Mouse (Mus musculus): ENCODE data around the gene Mrpl14. TPM values are rescaled to one million over a fixed set of nuclear protein-coding genes. Genes with fewer than 3 reads are reported as not detected.

Mrpl14 gene
- polyA plus RNA-seq, 1 experiment from 2014 or later = 113 TPM

GRCm38 (mm10) chr17:45692159-45692558 is 6.0 kb downstream of the Mrpl14 start:
- Histone ChIP-seq H3K4me2 (ENCODE audit: low read depth, low read length) (no peak overlapping the region), H3K9ac (replicated peaks) (no peak overlapping the region), H3K27ac (ENCODE audit: low read depth) (peak overlapping the region; percentile 70), H3K4me1 (ENCODE audit: insufficient read depth) (peaks cover 40% of the 10 kb centered on the region), H3K27me3 (ENCODE audit: insufficient read depth, low read length) (no peaks in the 10 kb centered on the region), H3K36me3 (replicated peaks; ENCODE audit: insufficient read depth, low read length) (0 out of 2 replicates have a peak, but pooled peaks cover 5% of the 10 kb centered on the region), H3K4me3 (ENCODE audit: low read depth, low read length) (no peak overlapping the region), H3K9me3 (ENCODE audit: low read length) (no peaks in the 10 kb centered on the region)
- TF ChIP-seq EP300 (IDR thresholded peaks at IDR 0.05; ENCODE audit: low read depth) (no peak), CTCF (IDR thresholded peaks at IDR 0.05; ENCODE audit: low read depth) (no peak)
- 56% methylated on average over 5 of the region's 5 CpGs for WGBS (ENCODE audit: insufficient replicate concordance)
- ATAC-seq = no peak
- no peak for DNase-seq

DNA sequence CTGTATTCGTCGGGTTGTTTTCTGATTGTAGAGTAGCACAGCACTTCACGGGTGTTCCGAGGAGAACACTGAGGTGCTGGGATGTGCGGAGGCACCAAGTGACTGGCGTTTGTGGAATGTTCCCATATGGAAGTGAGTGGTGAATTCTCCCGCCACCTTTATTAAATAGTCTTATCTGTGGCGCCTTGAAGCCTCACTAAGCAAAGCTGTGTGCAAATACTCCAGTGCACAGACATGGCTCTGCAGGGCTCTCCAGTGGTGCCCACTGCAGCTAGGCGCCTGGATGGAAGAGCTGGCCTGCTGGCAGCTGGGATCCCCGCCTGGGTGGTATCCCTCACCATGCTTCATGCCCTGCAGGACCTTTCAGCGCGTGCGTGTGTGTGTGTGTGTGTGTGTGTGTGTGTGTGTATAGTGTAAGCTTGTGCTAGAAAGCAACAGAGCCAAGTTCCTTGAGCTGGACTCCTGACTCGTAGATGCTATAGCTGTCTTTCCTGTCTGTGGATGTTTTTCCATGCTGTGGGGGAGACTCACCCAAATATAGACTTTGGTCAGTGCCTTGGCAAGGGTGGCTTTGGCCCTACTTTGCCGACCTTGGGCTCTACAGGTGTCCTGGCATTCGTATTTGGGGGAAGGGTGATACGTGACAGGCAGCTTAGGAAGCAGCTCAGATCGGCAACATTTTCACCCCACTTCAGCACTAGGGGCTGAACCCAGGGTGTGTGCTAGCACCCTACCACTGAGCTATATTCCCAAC is 7.9 kb downstream of the Mrpl14 start:
- Histone ChIP-seq H3K4me1 (ENCODE audit: insufficient read depth) (peaks cover 33% of the 10 kb centered on the region), H3K9ac (replicated peaks) (no peak overlapping the region), H3K36me3 (replicated peaks; ENCODE audit: insufficient read depth, low read length) (peaks cover 7% of the 10 kb centered on the region; the same call in 1 of the 2 replicates), H3K4me2 (ENCODE audit: low read depth, low read length) (0 out of 2 replicates have a peak overlapping the region, but pooled peaks have one; percentile 6), H3K4me3 (ENCODE audit: low read depth, low read length) (no peak overlapping the region), H3K27ac (ENCODE audit: low read depth) (peak overlapping the region; percentile 70), H3K9me3 (ENCODE audit: low read length) (no peaks in the 10 kb centered on the region), H3K27me3 (ENCODE audit: insufficient read depth, low read length) (no peaks in the 10 kb centered on the region)
- TF ChIP-seq CTCF (IDR thresholded peaks at IDR 0.05; ENCODE audit: low read depth) (no peak), EP300 (IDR thresholded peaks at IDR 0.05; ENCODE audit: low read depth) (no peak)
- 62% methylated on average over 17 of the region's 18 CpGs for WGBS (ENCODE audit: insufficient replicate concordance)
- DNase-seq (peak; percentile 47), ATAC-seq (peak; percentile 71)

GRCm38 (mm10) chr17:45695227-45696120 is 9.4 kb downstream of the Mrpl14 start:
- H3K4me1 ChIP-seq (ENCODE audit: insufficient read depth) = peaks cover 35% of the 10 kb centered on the region
- H3K27me3 ChIP-seq (ENCODE audit: insufficient read depth, low read length) = no peaks in the 10 kb centered on the region
- H3K9ac ChIP-seq (replicated peaks) = peak overlapping the region; percentile 8; the same call in 1 of the 2 replicates
- peak; percentile 42 for DNase-seq
- H3K4me3 ChIP-seq (ENCODE audit: low read depth, low read length) = no peak overlapping the region
- H3K9me3 ChIP-seq (ENCODE audit: low read length) = no peaks in the 10 kb centered on the region
- peaks cover 4% of the 10 kb centered on the region; the same call in 1 of the 2 replicates for H3K36me3 ChIP-seq (replicated peaks; ENCODE audit: insufficient read depth, low read length)
- H3K27ac ChIP-seq (ENCODE audit: low read depth) = peak overlapping the region; percentile 62; the same call in 1 of the 2 replicates
- ATAC-seq = peak; percentile 14; the same call in 1 of the 2 replicates
- H3K4me2 ChIP-seq (ENCODE audit: low read depth, low read length) = no peak overlapping the region
- 45% methylated on average over 22 of the region's 23 CpGs for WGBS (ENCODE audit: insufficient replicate concordance)
- no peak for TF ChIP-seq EP300 (IDR thresholded peaks at IDR 0.05; ENCODE audit: low read depth)
- TF ChIP-seq CTCF (IDR thresholded peaks at IDR 0.05; ENCODE audit: low read depth) = no peak

DNA sequence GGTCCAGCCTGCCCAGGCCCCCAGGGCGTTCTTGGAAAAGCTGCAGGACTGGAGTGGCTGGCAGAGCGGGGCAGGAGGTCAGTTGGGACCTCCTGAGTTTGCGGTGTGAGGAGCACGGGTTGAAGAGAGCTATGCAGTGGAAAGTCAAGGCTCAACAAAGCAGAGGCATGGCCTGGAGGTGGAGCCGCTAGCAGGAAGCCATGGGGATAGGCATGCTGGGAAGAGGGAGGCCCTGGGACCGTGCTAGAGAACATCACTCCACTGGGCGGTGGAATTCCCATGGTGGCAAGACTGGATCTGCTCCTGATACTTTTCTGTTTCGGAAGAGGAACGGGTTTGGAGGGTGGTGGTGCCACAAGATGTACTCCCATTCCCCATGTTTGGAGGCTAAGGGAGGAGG is 10.9 kb downstream of the Mrpl14 start:
- peaks cover 43% of the 10 kb centered on the region for H3K4me1 ChIP-seq (ENCODE audit: insufficient read depth)
- ATAC-seq = no peak

DNA sequence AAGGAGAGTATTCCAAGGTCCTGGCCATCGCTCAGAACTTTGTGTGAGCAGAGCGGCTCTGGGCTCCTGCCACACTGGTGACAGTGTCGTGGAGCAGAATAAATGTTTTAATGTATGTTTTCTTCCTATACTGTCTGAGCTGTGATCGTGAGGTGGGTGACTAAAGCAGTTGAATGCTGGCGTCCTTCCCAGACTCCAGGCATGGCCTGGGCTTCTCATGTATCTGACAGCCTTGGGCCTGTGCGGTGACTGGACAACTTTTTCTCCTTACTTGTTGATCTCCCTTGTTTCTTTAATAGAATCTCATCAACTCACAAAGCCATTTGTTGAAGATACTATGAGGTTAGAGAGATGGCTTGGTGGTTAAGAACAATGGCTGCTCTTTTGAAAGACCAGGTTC is 12.2 kb downstream of the Mrpl14 start:
- H3K9me3 ChIP-seq (ENCODE audit: low read length) = no peaks in the 10 kb centered on the region
- no peak overlapping the region for H3K4me2 ChIP-seq (ENCODE audit: low read depth, low read length)
- 84% methylated on average over 6 of the region's 6 CpGs for WGBS (ENCODE audit: insufficient replicate concordance)
- DNase-seq (no peak), ATAC-seq (no peak)
- H3K4me3 ChIP-seq (ENCODE audit: low read depth, low read length) = no peak overlapping the region
- H3K27me3 ChIP-seq (ENCODE audit: insufficient read depth, low read length) = no peaks in the 10 kb centered on the region
- H3K27ac ChIP-seq (ENCODE audit: low read depth) = no peak overlapping the region
- peaks cover 36% of the 10 kb centered on the region for H3K4me1 ChIP-seq (ENCODE audit: insufficient read depth)
- H3K36me3 ChIP-seq (replicated peaks; ENCODE audit: insufficient read depth, low read length) = peaks cover 4% of the 10 kb centered on the region; the same call in 1 of the 2 replicates
- TF ChIP-seq EP300 (IDR thresholded peaks at IDR 0.05; ENCODE audit: low read depth) = no peak
- TF ChIP-seq CTCF (IDR thresholded peaks at IDR 0.05; ENCODE audit: low read depth) = no peak
- no peak overlapping the region for H3K9ac ChIP-seq (replicated peaks)

More for the DNA sequence above, 10.9 kb downstream of the Mrpl14 start:
- no peaks in the 10 kb centered on the region for H3K27me3 ChIP-seq (ENCODE audit: insufficient read depth, low read length)
- H3K9me3 ChIP-seq (ENCODE audit: low read length) = no peaks in the 10 kb centered on the region
- H3K36me3 ChIP-seq (replicated peaks; ENCODE audit: insufficient read depth, low read length) = peaks cover 4% of the 10 kb centered on the region; the same call in 1 of the 2 replicates
- DNase-seq = no peak
- H3K4me2 ChIP-seq (ENCODE audit: low read depth, low read length) = no peak overlapping the region
- WGBS (ENCODE audit: insufficient replicate concordance) = 87% methylated on average over 9 of the region's 9 CpGs
- H3K4me3 ChIP-seq (ENCODE audit: low read depth, low read length) = no peak overlapping the region
- H3K27ac ChIP-seq (ENCODE audit: low read depth) = no peak overlapping the region
- no peak for TF ChIP-seq EP300 (IDR thresholded peaks at IDR 0.05; ENCODE audit: low read depth)
- TF ChIP-seq CTCF (IDR thresholded peaks at IDR 0.05; ENCODE audit: low read depth) = no peak
- no peak overlapping the region for H3K9ac ChIP-seq (replicated peaks)
